Mouse (Mus musculus): Measurements from ENCODE around the gene Cass4.

The Cass4 gene

DNA sequence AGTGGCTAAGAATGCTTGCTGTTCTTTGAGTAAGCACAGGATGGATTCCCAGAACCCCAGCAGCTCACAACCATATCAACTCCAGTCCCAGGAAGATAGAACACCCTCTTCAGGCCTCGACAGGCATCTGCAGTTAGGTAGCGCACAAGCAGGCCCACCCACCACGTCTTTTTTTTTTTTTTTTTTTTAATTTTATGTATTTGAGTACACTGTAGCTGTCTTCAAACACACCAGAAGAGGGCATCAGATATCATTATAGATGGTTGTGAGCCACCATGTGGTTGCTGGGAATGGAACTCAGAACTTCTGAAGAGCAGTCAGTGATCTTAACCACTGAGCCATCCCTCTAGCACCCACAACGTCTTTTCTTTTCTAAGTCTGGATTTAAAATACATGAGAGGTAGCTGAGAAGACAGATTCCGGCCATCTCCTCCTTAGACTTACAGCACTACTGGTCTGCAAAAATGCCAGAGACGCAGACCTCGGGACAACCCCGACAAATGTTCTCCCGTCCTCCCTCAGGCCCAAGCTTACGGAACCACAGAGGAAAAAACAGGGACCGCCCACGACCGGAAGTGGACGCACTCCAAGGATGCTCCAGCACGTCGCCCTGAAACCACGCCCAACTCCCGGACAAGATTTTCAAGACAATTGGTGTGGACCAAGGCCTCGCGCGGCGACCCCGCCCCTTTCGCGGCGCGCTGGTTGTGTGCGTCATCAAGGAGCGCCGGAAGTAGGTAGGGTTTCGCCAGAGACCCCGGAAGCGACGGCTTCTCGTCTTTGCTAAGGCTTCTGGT lies 46.4 kb downstream of the Cass4 start, which contains the start of gene Rtf2:
TSS of gene Rtf2 (plus strand) at position 714 of the 797 bp plus-strand sequence.
- peak; percentile 99 for DNase-seq (ENCODE audit: low read depth, low spot score)

DNA sequence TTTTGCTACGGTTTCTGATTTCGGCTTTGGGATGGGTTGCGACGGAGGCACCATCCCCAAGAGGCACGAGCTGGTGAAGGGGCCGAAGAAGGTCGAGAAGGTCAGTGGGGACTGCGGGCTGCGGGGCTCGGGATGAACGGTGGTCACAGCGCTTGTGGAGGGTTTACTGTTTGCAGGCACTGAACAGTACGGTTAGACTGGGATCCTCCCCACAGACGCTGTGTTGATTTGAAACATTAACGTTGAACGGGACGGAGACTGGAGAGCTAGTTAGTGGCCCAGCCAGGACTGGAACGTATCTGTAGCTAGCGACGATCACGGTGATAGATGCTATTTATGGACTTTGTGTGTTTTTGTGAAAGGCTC lies 47.0 kb downstream of the Cass4 start:
- DNase-seq (ENCODE audit: low read depth, low spot score) = no peak

DNA sequence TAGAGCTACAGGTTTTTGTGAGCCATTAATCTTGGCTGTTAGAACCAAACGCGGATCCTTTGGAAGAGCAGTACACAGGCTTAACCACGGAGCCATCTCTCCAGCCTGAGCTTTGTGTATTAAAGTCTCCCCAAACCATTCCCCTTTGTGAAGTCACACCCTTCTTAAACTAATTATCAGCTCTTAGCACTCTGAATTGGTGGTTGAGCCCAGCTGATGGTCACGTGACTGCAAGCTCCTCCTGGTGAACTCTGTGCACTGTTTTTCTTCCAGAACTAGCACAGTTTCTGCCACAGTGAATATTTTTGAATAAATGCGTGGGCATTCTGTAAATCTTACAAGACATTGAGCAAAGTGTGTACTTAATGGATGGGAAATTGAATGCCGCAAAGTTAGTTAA lies 47.6 kb downstream of the Cass4 start:
- DNase-seq (ENCODE audit: low read depth, low spot score) = peak; percentile 44

GRCm38 (mm10) chr2:172445617-172446016 lies 52.0 kb downstream of the Cass4 start:
- no peak for DNase-seq (ENCODE audit: low read depth, low spot score)

GRCm38 (mm10) chr2:172447317-172447716 lies 53.7 kb downstream of the Cass4 start:
- peak; percentile 50 for DNase-seq (ENCODE audit: low read depth, low spot score)

- no peak for DNase-seq (ENCODE audit: low read depth, low spot score)
Measured at GRCm38 (mm10) chr2:172448329-172448728, 54.7 kb downstream of the Cass4 start.

DNA sequence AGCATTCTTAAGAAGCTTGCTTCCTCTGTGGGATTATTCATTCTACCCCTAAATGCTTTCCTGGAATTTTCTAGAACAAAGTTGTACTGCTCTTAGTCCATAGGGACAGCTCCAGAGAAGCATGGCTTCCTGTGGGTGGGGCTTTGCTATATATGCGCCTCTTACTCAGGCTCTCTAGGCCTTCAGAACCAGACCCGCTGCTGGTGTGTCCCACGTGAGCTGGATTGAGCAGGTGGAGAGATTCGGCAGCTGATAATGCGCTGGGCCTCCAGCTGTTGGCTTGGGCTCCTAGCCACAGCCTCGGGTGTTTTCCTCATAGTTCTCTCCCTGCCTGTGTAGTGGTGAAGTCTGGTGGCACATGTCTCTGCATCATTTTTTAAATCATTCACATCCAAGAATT lies 57.0 kb downstream of the Cass4 start:
- peak; percentile 15 for DNase-seq (ENCODE audit: low read depth, low spot score)

- DNase-seq (ENCODE audit: low read depth, low spot score) = no peak
Measured at GRCm38 (mm10) chr2:172452031-172452430, 58.4 kb downstream of the Cass4 start.

- no peak for DNase-seq (ENCODE audit: low read depth, low spot score)
Measured at GRCm38 (mm10) chr2:172452458-172452857, 58.9 kb downstream of the Cass4 start.

DNA sequence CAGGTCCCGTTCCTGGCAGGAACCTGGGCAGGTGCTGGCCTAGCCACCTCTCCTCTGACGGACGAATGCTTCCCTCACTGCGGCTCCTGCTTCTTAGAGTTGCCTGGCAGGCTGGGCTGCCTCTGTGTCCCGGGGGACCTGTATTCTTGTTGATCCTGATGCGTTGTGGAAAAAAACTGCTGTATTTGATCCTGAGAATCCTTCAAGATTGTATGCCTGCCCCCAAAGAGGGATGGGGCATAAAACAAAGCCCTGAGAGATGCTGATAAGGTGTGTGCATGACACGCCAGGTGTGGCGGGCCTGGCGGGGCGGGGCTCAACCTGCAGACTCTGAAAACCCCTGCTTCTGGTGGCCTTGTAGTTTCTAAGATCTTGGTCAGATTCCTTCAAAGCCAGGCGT lies 64.9 kb downstream of the Cass4 start, which contains the start of gene Gcnt7:
TSS of gene Gcnt7 (minus strand) at position 101 of the 400 bp plus-strand sequence.
- no peak for DNase-seq (ENCODE audit: low read depth, low spot score)

DNA sequence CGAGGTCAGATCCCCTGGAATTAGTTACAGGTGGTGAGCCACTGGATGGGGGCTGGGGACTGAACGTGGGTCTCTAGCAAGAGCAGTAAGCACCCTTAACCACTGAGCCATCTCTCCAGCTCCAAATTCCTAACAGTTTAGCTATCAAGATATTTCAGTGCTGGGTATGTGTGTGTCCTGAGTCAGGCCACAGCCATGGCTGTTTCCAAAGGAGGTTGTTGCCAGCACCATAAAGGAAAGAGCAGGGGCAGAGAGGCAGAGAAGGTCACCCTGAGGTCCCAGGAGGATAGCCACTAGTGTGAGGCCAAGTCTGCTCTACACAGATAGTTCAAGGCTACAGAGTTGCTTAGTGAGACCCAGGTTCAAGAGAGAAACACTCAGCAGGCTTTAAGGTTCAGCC lies 67.1 kb downstream of the Cass4 start:
- no peak for DNase-seq (ENCODE audit: low read depth, low spot score)

DNA sequence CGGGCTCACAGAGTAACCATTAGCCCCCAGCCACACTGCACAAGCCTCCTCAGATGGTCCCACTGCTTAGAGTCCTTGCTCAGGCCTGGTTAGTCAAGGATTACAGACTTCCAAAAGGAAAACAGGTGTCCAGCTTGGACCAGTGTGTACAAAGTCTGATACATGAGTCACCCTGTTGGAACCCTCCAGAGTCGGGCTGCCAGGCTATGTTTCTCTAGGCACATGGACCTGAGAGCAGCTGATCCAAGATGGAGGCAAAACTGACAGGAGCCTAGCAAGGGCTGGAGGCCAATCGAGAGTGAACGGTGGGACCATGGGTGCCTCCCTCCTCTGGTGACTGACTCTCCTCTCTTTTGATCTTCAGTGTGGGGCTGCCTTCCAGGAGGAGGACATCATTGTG lies 69.2 kb downstream of the Cass4 start:
- DNase-seq (ENCODE audit: low read depth, low spot score) = no peak

- DNase-seq (ENCODE audit: low read depth, low spot score) = no peak
Measured at GRCm38 (mm10) chr2:172466427-172467132, 73.0 kb downstream of the Cass4 start.

DNA sequence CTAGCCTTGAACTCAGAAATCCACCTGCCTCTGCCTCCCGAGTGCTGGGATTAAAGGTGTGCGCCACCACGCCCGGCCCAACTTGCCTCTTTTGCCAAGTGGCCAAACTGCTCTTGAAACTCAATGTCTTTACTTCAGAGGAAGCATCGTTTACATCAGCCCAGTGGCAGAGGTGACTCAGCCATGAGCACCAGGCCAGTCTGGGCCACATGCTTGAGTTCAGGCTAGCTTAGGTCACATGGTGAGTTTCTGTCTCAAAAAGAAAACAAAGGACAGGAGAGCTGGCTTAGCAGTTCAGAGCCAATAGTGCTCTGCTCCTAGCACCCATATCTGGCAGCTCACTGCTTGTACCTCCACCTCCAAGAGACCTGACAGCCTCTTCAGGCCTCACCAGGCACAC lies 73.6 kb downstream of the Cass4 start:
- no peak for DNase-seq (ENCODE audit: low read depth, low spot score)

DNA sequence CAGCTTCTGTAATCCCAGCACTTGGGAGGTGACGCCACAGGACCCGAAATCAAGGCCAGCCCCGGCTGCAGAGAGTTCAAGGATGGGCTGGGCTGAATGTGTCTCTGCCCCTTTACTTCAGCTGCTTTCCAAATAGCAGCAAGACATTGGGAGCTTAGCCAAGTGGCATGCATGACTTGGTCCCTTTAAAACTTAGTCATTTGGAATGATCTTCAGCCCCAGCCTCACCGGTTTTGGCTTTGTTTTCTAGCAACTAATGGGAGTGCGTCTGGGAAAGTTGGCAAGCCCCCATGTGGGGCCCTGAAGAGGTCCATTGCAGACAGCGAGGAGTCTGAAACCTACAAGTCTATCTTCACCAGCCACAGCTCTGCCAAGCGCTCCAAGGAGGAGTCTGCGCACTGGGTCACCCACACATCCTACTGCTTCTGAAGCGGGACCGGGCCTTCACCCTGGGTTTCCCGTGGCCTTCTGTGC lies 74.8 kb downstream of the Cass4 start:
- DNase-seq (ENCODE audit: low read depth, low spot score) = no peak

GRCm38 (mm10) chr2:172472318-172472717 lies 78.7 kb downstream of the Cass4 start, which contains the start of gene Fam209:
Gene Fam209 (plus strand): TSS chr2:172472520.
- no peak for DNase-seq (ENCODE audit: low read depth, low spot score)

GRCm38 (mm10) chr2:172473591-172473990 lies 80.0 kb downstream of the Cass4 start:
- DNase-seq (ENCODE audit: low read depth, low spot score) = no peak

GRCm38 (mm10) chr2:172474970-172475369 lies 81.4 kb downstream of the Cass4 start:
- DNase-seq (ENCODE audit: low read depth, low spot score) = peak; percentile 65

DNA sequence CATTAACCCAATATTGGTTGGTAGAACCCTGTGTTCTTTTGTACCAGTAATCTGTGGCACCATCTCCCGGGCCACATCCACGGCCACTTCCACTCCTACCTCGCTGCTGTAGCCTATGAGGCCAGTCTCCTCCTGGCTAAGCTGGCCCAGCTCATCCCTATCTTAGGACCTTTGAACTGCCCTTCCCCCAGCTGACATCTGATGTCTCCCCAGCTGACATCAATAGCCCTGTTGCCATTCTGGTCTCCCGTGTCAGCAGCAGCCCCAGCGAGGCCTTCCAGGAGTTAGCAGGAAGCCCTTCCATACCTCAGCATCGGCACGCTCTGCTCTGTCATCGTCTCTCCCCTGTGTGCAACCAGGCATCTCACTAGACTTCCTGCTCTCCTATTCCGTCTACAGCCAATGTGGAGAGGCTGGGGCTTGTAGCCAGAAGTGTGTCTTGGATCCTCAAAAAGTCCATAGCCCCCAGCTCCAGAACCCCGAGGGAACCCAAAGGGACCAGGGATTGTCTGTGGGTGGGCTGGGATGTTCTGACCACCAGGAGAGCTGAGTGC lies 83.2 kb downstream of the Cass4 start:
- DNase-seq (ENCODE audit: low read depth, low spot score) = no peak

- no peak for DNase-seq (ENCODE audit: low read depth, low spot score)
Measured at GRCm38 (mm10) chr2:172477350-172477749, 83.8 kb downstream of the Cass4 start.

GRCm38 (mm10) chr2:172477860-172478259 lies 84.3 kb downstream of the Cass4 start:
- peak; percentile 80 for DNase-seq (ENCODE audit: low read depth, low spot score)

- no peak for DNase-seq (ENCODE audit: low read depth, low spot score)
Measured at GRCm38 (mm10) chr2:172480296-172480695, 86.7 kb downstream of the Cass4 start.
